Mouse (Mus musculus): ENCODE measurements around the gene Olfr628. TPM values are rescaled to one million over a fixed set of nuclear protein-coding genes. Genes with fewer than 3 reads are reported as not detected.

Olfr628 gene
- polyA plus RNA-seq, 1 experiment from 2014 or later = not detected

- ChIA-PET POLR2A (no interaction called here), CTCF (no interaction called here)
- ATAC-seq (no peak), DNase-seq (ENCODE audit: low read depth, low spot score) (no peak)
- H3K27me3 ChIP-seq = no peaks in the 10 kb centered on the region
- in situ Hi-C loops (cut with MboI; ENCODE audit: low pct_unique_long_range_greater_than_20kb) = no loop called here
- TF ChIP-seq CTCF (IDR thresholded peaks at IDR 0.05) = no peak
These were observed 49.4 kb downstream of the Olfr628 start, which contains the start of gene Olfr68 for GRCm38 (mm10) chr7:103779598-103779997. TSS of gene Olfr68 (minus strand) at chr7:103779698.

Other genes with a start within 250 kb of the Olfr628 start
- gene Olfr609, start 232.3 kb upstream of the Olfr628 start, polyA plus RNA-seq (2021) = not detected
- gene Olfr610, start 218.3 kb upstream of the Olfr628 start, polyA plus RNA-seq (2021) = not detected
- not detected for gene Olfr611, start 209.5 kb upstream of the Olfr628 start, polyA plus RNA-seq (2021)
- gene Olfr612, start 187.7 kb upstream of the Olfr628 start, polyA plus RNA-seq (2021) = not detected
- gene Olfr613, start 182.3 kb upstream of the Olfr628 start, polyA plus RNA-seq (2021) = 0.42 TPM
- gene Olfr615, start 174.3 kb upstream of the Olfr628 start, polyA plus RNA-seq (2021) = not detected
- not detected for gene Olfr616, start 161.2 kb upstream of the Olfr628 start, polyA plus RNA-seq (2021)
- not detected for gene Olfr617, start 157.3 kb upstream of the Olfr628 start, polyA plus RNA-seq (2021)
- gene Olfr618, start 140.3 kb upstream of the Olfr628 start, polyA plus RNA-seq (2021) = not detected
- not detected for gene Olfr619, start 129.8 kb upstream of the Olfr628 start, polyA plus RNA-seq (2021)
- not detected for gene Olfr620, start 117.8 kb upstream of the Olfr628 start, polyA plus RNA-seq (2021)
- gene Olfr622, start 87.7 kb upstream of the Olfr628 start, polyA plus RNA-seq (2021) = not detected
- not detected for gene Olfr623, start 66.7 kb upstream of the Olfr628 start, polyA plus RNA-seq (2021)
- 0.15 TPM for gene Olfr624, start 59.2 kb upstream of the Olfr628 start, polyA plus RNA-seq (2021)
- gene Olfr625-ps1, start 47.7 kb upstream of the Olfr628 start, polyA plus RNA-seq (2021) = not detected
- not detected for gene Olfr243, start 15.7 kb upstream of the Olfr628 start, polyA plus RNA-seq (2021)
- gene Olfr629, start 14.6 kb downstream of the Olfr628 start, polyA plus RNA-seq (2021) = not detected
- gene Olfr630, start 27.0 kb downstream of the Olfr628 start, polyA plus RNA-seq (2021) = not detected
- not detected for gene Olfr69, start 41.2 kb downstream of the Olfr628 start, polyA plus RNA-seq (2021)
- gene Olfr68, start 49.3 kb downstream of the Olfr628 start, polyA plus RNA-seq (2021) = not detected
- gene Olfr67, start 61.4 kb downstream of the Olfr628 start, polyA plus RNA-seq (2021) = not detected
- not detected for gene Hbb-bt, start 83.6 kb downstream of the Olfr628 start, polyA plus RNA-seq (2021)
- not detected for gene Hbb-bs, start 97.7 kb downstream of the Olfr628 start, polyA plus RNA-seq (2021)
- gene Hbb-bh2, start 110.1 kb downstream of the Olfr628 start, polyA plus RNA-seq (2021) = not detected
- gene Hbb-bh1, start 112.8 kb downstream of the Olfr628 start, polyA plus RNA-seq (2021) = not detected
- gene Hbb-y, start 122.8 kb downstream of the Olfr628 start, polyA plus RNA-seq (2021) = not detected
- gene Olfr66, start 155.9 kb downstream of the Olfr628 start, polyA plus RNA-seq (2021) = not detected
- not detected for gene Olfr64, start 164.1 kb downstream of the Olfr628 start, polyA plus RNA-seq (2021)
- not detected for gene Olfr65, start 173.1 kb downstream of the Olfr628 start, polyA plus RNA-seq (2021)
- gene Olfr631, start 198.5 kb downstream of the Olfr628 start, polyA plus RNA-seq (2021) = not detected
- gene Olfr632, start 204.0 kb downstream of the Olfr628 start, polyA plus RNA-seq (2021) = not detected
- not detected for gene Olfr633, start 214.1 kb downstream of the Olfr628 start, polyA plus RNA-seq (2021)
- not detected for gene Olfr635, start 240.8 kb downstream of the Olfr628 start, polyA plus RNA-seq (2021)